Mouse (Mus musculus) duodenum, adult 2 months (tissue): ENCODE measurements around the gene Gigyf2. TPM values are rescaled to one million over a fixed set of nuclear protein-coding genes. Genes with fewer than 3 reads are reported as not detected.

Experiments used
- polyA plus RNA-seq: library from polyadenylated mRNA; depleted of rRNA; stranded (reverse); fragments of >200 nt; gene quantifications from 2 replicates; pipeline ENCODE4 v1.2.3, GENCODE M21; 2012; ENCODE audit warnings: low replicate concordance; rRNA removed

The Gigyf2 gene
- polyA plus RNA-seq = 15.2 and 15.6 TPM in 2 replicates

GRCm38 (mm10) chr1:87326742-87327163 lies at the start of gene Gigyf2:
Gigyf2 (plus strand) TSS chr1:87326998.

GRCm38 (mm10) chr1:87394594-87394993 lies 67.8 kb downstream of the Gigyf2 start, which contains the start of gene Kcnj13:
Kcnj13 (minus strand) TSS chr1:87394729.

DNA sequence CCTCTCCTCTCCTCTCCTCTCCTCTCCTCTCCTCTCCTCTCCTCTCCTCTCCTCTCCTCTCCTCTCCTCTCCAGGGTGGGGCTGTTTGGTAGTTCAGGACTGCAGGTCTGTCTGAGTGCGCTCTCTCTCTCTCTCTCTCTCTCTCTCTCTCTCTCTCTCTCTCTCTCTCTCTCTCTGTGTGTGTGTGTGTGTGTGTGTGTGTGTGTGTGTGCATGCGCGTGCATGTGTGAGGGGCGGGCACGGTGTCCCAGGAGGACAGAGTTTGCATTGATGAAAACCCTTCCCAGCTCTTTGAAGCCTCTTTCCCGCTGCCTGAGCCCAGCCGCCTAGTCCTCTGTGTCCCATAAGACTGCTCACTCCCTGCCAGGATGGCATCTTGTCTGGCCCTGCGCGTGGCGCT lies 143.2 kb downstream of the Gigyf2 start, which contains the start of gene Snorc:
Gene Snorc, plus strand, starts transcription at position 301 of the 400 bp plus-strand sequence.

Other genes starting within 250 kb of the Gigyf2 start
- gene Alppl2, start 237.1 kb upstream of the Gigyf2 start, polyA plus RNA-seq = 3.2 TPM in 2 replicates
- gene Alpi, start 225.4 kb upstream of the Gigyf2 start, polyA plus RNA-seq = 1,740 and 7,433 TPM in 2 replicates
- 13.7 and 5,412 TPM in 2 replicates for gene Akp3, start 202.0 kb upstream of the Gigyf2 start, polyA plus RNA-seq
- gene Ecel1, start 170.5 kb upstream of the Gigyf2 start, polyA plus RNA-seq = 9.5 TPM in 1 of 2 replicates, not detected in the other
- gene Prss56, start 143.7 kb upstream of the Gigyf2 start, polyA plus RNA-seq = not detected in 2 replicates
- gene Chrnd, start 136.4 kb upstream of the Gigyf2 start, polyA plus RNA-seq = not detected in 2 replicates
- not detected in 2 replicates for gene Chrng, start 122.3 kb upstream of the Gigyf2 start, polyA plus RNA-seq
- gene Eif4e2, start 113.1 kb upstream of the Gigyf2 start, polyA plus RNA-seq = 18.7 and 24.3 TPM in 2 replicates
- 0.20 and 0.57 TPM in 2 replicates for gene Efhd1, start 62.6 kb upstream of the Gigyf2 start, polyA plus RNA-seq
- gene Kcnj13, start 67.7 kb downstream of the Gigyf2 start, polyA plus RNA-seq = 0.11 TPM in 1 of 2 replicates, not detected in the other
- gene Snorc, start 143.3 kb downstream of the Gigyf2 start, polyA plus RNA-seq = not detected in 2 replicates
- 1.0 and 1.1 TPM in 2 replicates for gene Neu2, start 182.9 kb downstream of the Gigyf2 start, polyA plus RNA-seq
- gene Ngef, start 246.9 kb downstream of the Gigyf2 start, polyA plus RNA-seq = 10.7 and 18.7 TPM in 2 replicates